Mouse (Mus musculus) heart, embryonic 11.5 days (tissue): ENCODE data around the gene Slc1a7. TPM values are rescaled to one million over a fixed set of nuclear protein-coding genes. Genes with fewer than 3 reads are reported as not detected.

Experiments used
- ATAC-seq: fragments of 200-750 bp; cut with Nextera tagmentation; replicated peaks from 2 replicates; pipeline ENCODE4 v1.8.0; 2017; ENCODE audit warnings: moderate library complexity; ENCODE audit not compliant: insufficient number of reproducible peaks, low FRiP score, low TSS enrichment
- H3K27ac ChIP-seq: fragments of 300-500 bp; sonication (generic); 2 replicates; pipeline ENCODE4 v1.5.1; 2014; ENCODE audit warnings: mild to moderate bottlenecking, low read depth, low read length
- H3K27me3 ChIP-seq: fragments of 300-500 bp; sonication (generic); 2 replicates; pipeline ENCODE4 v1.6.1; 2014; ENCODE audit warnings: mild to moderate bottlenecking, low read length, mixed read lengths; ENCODE audit not compliant: control insufficient read depth, insufficient read depth
- H3K36me3 ChIP-seq: fragments of 300-500 bp; sonication (generic); 2 replicates; pipeline ENCODE4 v1.6.1; 2014; ENCODE audit warnings: mild to moderate bottlenecking, low read length, moderate library complexity, mixed read lengths; ENCODE audit not compliant: control insufficient read depth, insufficient read depth
- H3K4me1 ChIP-seq: fragments of 300-500 bp; sonication (generic); 2 replicates; pipeline ENCODE4 v1.6.1; 2014; ENCODE audit warnings: low read length; ENCODE audit not compliant: control insufficient read depth, insufficient read depth
- H3K4me2 ChIP-seq: fragments of 300-500 bp; sonication (generic); 2 replicates; pipeline ENCODE4 v1.6.1; 2014; ENCODE audit warnings: mild to moderate bottlenecking, moderate library complexity
- H3K4me3 ChIP-seq: fragments of 300-500 bp; sonication (generic); 2 replicates; pipeline ENCODE4 v1.5.1; 2014; ENCODE audit warnings: low read depth, low read length
- H3K9ac ChIP-seq: fragments of 300-500 bp; sonication (generic); 2 replicates; pipeline ENCODE4 v1.6.1; 2014; ENCODE audit warnings: mild to moderate bottlenecking, low read depth, low read length, moderate library complexity
- H3K9me3 ChIP-seq: fragments of 300-500 bp; sonication (generic); replicated peaks from 2 replicates; pipeline ENCODE4 v1.6.1; 2016; ENCODE audit warnings: low read length; ENCODE audit not compliant: control insufficient read depth
- WGBS: fragments of 180-500 bp; shearing (Covaris S2); extraction: QIAGEN DNeasy Blood & Tissue Kit; methylation state at CpG from one replicate; pipeline ENCODE4 v1.1.7; 2014; ENCODE audit not compliant: insufficient replicate concordance; 5-methylcytosine and 5-hydroxymethylcytosine counted together
- polyA plus RNA-seq: library from polyadenylated mRNA; unstranded; fragments of >200 nt; fragmentation: Nextera tagmentation; extraction: Ambion mirVana; gene quantifications from 2 replicates; pipeline ENCODE4 v1.2.1, GENCODE M21; 2014

The Slc1a7 gene
- polyA plus RNA-seq, 1 experiment from 2014 or later: not detected

- Histone ChIP-seq H3K27ac (no peak overlapping the region), H3K27me3 (peaks cover 11% of the 10 kb centered on the region), H3K9ac (no peak overlapping the region), H3K9me3 (no peaks in the 10 kb centered on the region), H3K4me3 (no peak overlapping the region), H3K4me2 (no peak overlapping the region), H3K4me1 (no peaks in the 10 kb centered on the region), H3K36me3 (no peaks in the 10 kb centered on the region)
- 74% methylated on average over 5 of the region's 5 CpGs for WGBS
- no peak for ATAC-seq
Observed at GRCm38 (mm10) chr4:107955691-107956090, 12.4 kb upstream of the Slc1a7 start.

GRCm38 (mm10) chr4:107958487-107958886 is 9.6 kb upstream of the Slc1a7 start:
- no peak overlapping the region for H3K9ac ChIP-seq
- peaks cover 13% of the 10 kb centered on the region for H3K27me3 ChIP-seq
- H3K9me3 ChIP-seq: no peaks in the 10 kb centered on the region
- ATAC-seq: no peak
- H3K4me1 ChIP-seq: peaks cover 11% of the 10 kb centered on the region
- no peak overlapping the region for H3K27ac ChIP-seq
- H3K4me2 ChIP-seq: no peak overlapping the region
- no peak overlapping the region for H3K4me3 ChIP-seq
- WGBS: 80% methylated on average over 7 of the region's 7 CpGs
- no peaks in the 10 kb centered on the region for H3K36me3 ChIP-seq

- peak; percentile 89 for ATAC-seq
- Histone ChIP-seq H3K27ac (peak overlapping the region; percentile 92), H3K4me2 (no peak overlapping the region; the same call in 1 of the 2 replicates), H3K4me3 (no peak overlapping the region), H3K9me3 (no peaks in the 10 kb centered on the region), H3K4me1 (peaks cover 11% of the 10 kb centered on the region), H3K36me3 (no peaks in the 10 kb centered on the region), H3K27me3 (peaks cover 13% of the 10 kb centered on the region), H3K9ac (no peak overlapping the region)
- 17% methylated on average over 11 of the region's 11 CpGs for WGBS
Observed at GRCm38 (mm10) chr4:107962044-107962732, 5.9 kb upstream of the Slc1a7 start.

- Histone ChIP-seq H3K4me1 (peaks cover 11% of the 10 kb centered on the region), H3K4me2 (no peak overlapping the region), H3K36me3 (no peaks in the 10 kb centered on the region), H3K9me3 (no peaks in the 10 kb centered on the region), H3K4me3 (no peak overlapping the region), H3K9ac (no peak overlapping the region), H3K27me3 (peaks cover 13% of the 10 kb centered on the region), H3K27ac (peak overlapping the region; percentile 92)
- 85% methylated on average over 2 of the region's 2 CpGs for WGBS
- no peak for ATAC-seq
Observed at GRCm38 (mm10) chr4:107962792-107963191, 5.3 kb upstream of the Slc1a7 start.

GRCm38 (mm10) chr4:107966416-107967109 is 1.6 kb upstream of the Slc1a7 start:
- Histone ChIP-seq H3K4me1 (peaks cover 8% of the 10 kb centered on the region), H3K9me3 (no peaks in the 10 kb centered on the region), H3K4me2 (no peak overlapping the region), H3K9ac (no peak overlapping the region), H3K4me3 (no peak overlapping the region), H3K36me3 (no peaks in the 10 kb centered on the region), H3K27me3 (peaks cover 6% of the 10 kb centered on the region; the same call in 1 of the 2 replicates), H3K27ac (no peak overlapping the region)
- ATAC-seq: no peak
- 30% methylated on average over 5 of the region's 5 CpGs for WGBS

- H3K9ac ChIP-seq: no peak overlapping the region
- no peaks in the 10 kb centered on the region for H3K4me1 ChIP-seq
- H3K4me2 ChIP-seq: no peak overlapping the region
- no peak for ATAC-seq
- peaks cover 6% of the 10 kb centered on the region; the same call in 1 of the 2 replicates for H3K27me3 ChIP-seq
- H3K27ac ChIP-seq: no peak overlapping the region
- no peak overlapping the region for H3K4me3 ChIP-seq
- H3K36me3 ChIP-seq: no peaks in the 10 kb centered on the region
- H3K9me3 ChIP-seq: no peaks in the 10 kb centered on the region
Observed at GRCm38 (mm10) chr4:107969781-107970180, 1.6 kb downstream of the Slc1a7 start.

- Histone ChIP-seq H3K4me2 (no peak overlapping the region), H3K27ac (no peak overlapping the region), H3K4me1 (no peaks in the 10 kb centered on the region), H3K9me3 (no peaks in the 10 kb centered on the region), H3K27me3 (peaks cover 6% of the 10 kb centered on the region; the same call in 1 of the 2 replicates), H3K9ac (no peak overlapping the region), H3K4me3 (no peak overlapping the region), H3K36me3 (no peaks in the 10 kb centered on the region)
- no peak for ATAC-seq
- 86% methylated on average over 1 of the region's 1 CpGs for WGBS
Observed at GRCm38 (mm10) chr4:107971162-107971561, 3.0 kb downstream of the Slc1a7 start.

GRCm38 (mm10) chr4:107974527-107974926 is 6.4 kb downstream of the Slc1a7 start:
- no peak for ATAC-seq
- no peak overlapping the region for H3K27ac ChIP-seq
- H3K4me3 ChIP-seq: no peak overlapping the region
- H3K4me2 ChIP-seq: no peak overlapping the region
- no peak overlapping the region for H3K9ac ChIP-seq
- WGBS: 77% methylated on average over 11 of the region's 11 CpGs
- H3K9me3 ChIP-seq: no peaks in the 10 kb centered on the region
- no peaks in the 10 kb centered on the region for H3K36me3 ChIP-seq
- peaks cover 5% of the 10 kb centered on the region; the same call in 1 of the 2 replicates for H3K27me3 ChIP-seq
- 0 out of 2 replicates have a peak, but pooled peaks cover 3% of the 10 kb centered on the region for H3K4me1 ChIP-seq
